Mouse (Mus musculus): ENCODE measurements around the gene Alk. TPM values are rescaled to one million over a fixed set of nuclear protein-coding genes. Genes with fewer than 3 reads are reported as not detected.

Gene Alk
- polyA plus RNA-seq, 1 experiment, result 0.25 TPM

GRCm38 (mm10) chr17:71955011-71955410 is 649.4 kb downstream of the Alk start:
- Histone ChIP-seq H3K27ac (ENCODE audit: insufficient read depth, low read length) (no peak overlapping the region), H3K4me3 (ENCODE audit: insufficient read depth, low read length) (no peak overlapping the region), H3K4me1 (ENCODE audit: control insufficient read depth, insufficient read depth, low read length) (no peaks in the 10 kb centered on the region)
- TF ChIP-seq POLR2A (IDR thresholded peaks at IDR 0.05; ENCODE audit: low read depth, low read length) (no peak), CTCF (IDR thresholded peaks at IDR 0.05; ENCODE audit: borderline replicate concordance, insufficient read depth, low read length) (no peak)

GRCm38 (mm10) chr17:71954217-71954844 is 650.1 kb downstream of the Alk start:
- TF ChIP-seq POLR2A (IDR thresholded peaks at IDR 0.05; ENCODE audit: low read depth, low read length) (no peak), CTCF (IDR thresholded peaks at IDR 0.05; ENCODE audit: borderline replicate concordance, insufficient read depth, low read length) (no peak)
- no peaks in the 10 kb centered on the region for H3K4me1 ChIP-seq (ENCODE audit: control insufficient read depth, insufficient read depth, low read length)
- no peak overlapping the region for H3K27ac ChIP-seq (ENCODE audit: insufficient read depth, low read length)
- no peak overlapping the region for H3K4me3 ChIP-seq (ENCODE audit: insufficient read depth, low read length)

DNA sequence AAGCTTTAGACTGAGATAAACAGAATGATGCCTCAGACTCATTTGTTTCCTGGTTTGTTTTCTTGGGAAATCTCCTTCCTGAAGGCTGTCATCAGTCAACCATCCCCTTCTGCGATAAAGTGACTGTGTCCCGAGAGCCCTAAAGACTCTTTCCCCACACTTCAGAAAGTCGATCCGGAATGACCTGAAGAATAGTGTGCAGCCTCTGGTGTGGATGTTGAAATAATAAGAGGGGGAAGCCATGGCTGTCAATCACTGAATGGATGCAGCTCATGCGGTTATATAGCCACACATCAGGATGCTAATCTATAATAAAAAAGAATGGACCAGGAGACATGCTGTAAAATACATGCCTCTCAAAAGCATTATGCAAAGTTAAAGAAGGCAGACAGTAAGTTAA is 653.5 kb downstream of the Alk start:
- Histone ChIP-seq H3K27ac (ENCODE audit: insufficient read depth, low read length) (no peak overlapping the region), H3K4me1 (ENCODE audit: control insufficient read depth, insufficient read depth, low read length) (no peaks in the 10 kb centered on the region; the same call in 1 of the 2 replicates), H3K4me3 (ENCODE audit: insufficient read depth, low read length) (no peak overlapping the region)
- TF ChIP-seq CTCF (IDR thresholded peaks at IDR 0.05; ENCODE audit: borderline replicate concordance, insufficient read depth, low read length) (no peak), POLR2A (IDR thresholded peaks at IDR 0.05; ENCODE audit: low read depth, low read length) (no peak)

- Histone ChIP-seq H3K4me1 (ENCODE audit: control insufficient read depth, insufficient read depth, low read length) (no peaks in the 10 kb centered on the region; the same call in 1 of the 2 replicates), H3K4me3 (ENCODE audit: insufficient read depth, low read length) (no peak overlapping the region), H3K27ac (ENCODE audit: insufficient read depth, low read length) (no peak overlapping the region)
- no peak for TF ChIP-seq CTCF (IDR thresholded peaks at IDR 0.05; ENCODE audit: borderline replicate concordance, insufficient read depth, low read length)
- TF ChIP-seq POLR2A (IDR thresholded peaks at IDR 0.05; ENCODE audit: low read depth, low read length), result no peak
Observed at GRCm38 (mm10) chr17:71948687-71949086, 655.7 kb downstream of the Alk start.

DNA sequence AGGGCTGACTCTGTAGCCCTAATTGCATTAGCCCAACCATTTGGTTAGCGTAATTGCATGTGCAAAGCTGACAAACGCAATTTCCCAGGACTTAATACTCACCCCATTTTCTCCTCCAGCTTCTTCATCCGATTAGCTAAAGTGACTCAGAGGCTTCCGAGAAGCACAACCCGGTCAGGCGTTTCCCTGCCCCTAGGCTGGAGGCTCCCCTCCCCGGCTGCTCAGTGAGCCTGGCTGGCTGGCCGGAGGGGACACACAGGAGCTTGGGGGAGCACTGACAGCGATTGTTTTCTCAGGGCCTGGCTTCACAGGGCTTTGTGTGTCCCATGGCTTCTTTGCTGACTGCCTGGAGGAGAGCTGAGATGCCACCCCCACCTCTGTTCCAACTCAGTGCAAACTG is 657.0 kb downstream of the Alk start:
- Histone ChIP-seq H3K4me3 (ENCODE audit: insufficient read depth, low read length) (no peak overlapping the region), H3K4me1 (ENCODE audit: control insufficient read depth, insufficient read depth, low read length) (no peaks in the 10 kb centered on the region; the same call in 1 of the 2 replicates), H3K27ac (ENCODE audit: insufficient read depth, low read length) (no peak overlapping the region)
- no peak for TF ChIP-seq POLR2A (IDR thresholded peaks at IDR 0.05; ENCODE audit: low read depth, low read length)
- TF ChIP-seq CTCF (IDR thresholded peaks at IDR 0.05; ENCODE audit: borderline replicate concordance, insufficient read depth, low read length), result no peak

GRCm38 (mm10) chr17:71944020-71944419 is 660.4 kb downstream of the Alk start:
- Histone ChIP-seq H3K4me1 (ENCODE audit: control insufficient read depth, insufficient read depth, low read length) (no peaks in the 10 kb centered on the region; the same call in 1 of the 2 replicates), H3K27ac (ENCODE audit: insufficient read depth, low read length) (no peak overlapping the region), H3K4me3 (ENCODE audit: insufficient read depth, low read length) (no peak overlapping the region)
- TF ChIP-seq POLR2A (IDR thresholded peaks at IDR 0.05; ENCODE audit: low read depth, low read length) (no peak), CTCF (IDR thresholded peaks at IDR 0.05; ENCODE audit: borderline replicate concordance, insufficient read depth, low read length) (no peak)

DNA sequence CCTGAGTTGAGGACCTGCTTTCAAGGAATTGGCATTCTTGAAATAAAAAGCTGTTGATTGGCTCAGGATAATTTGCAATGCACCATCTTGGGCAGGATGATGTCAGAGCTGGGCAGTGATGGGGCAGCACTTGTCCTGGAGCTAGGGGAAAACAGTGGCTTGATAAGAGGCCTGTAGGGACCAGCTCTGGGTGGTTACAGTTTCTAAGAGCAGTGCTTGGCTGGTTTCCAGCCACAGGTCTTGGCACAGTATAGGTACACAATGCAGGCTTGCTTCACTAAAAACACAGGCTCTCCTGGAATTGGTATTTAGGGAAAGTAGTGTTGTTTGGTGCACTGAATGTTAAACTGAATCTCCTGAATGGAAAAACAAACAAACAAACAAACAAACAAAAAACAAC is 662.4 kb downstream of the Alk start:
- no peak overlapping the region for H3K4me3 ChIP-seq (ENCODE audit: insufficient read depth, low read length)

GRCm38 (mm10) chr17:71941436-71941835 is 663.0 kb downstream of the Alk start:
- H3K4me1 ChIP-seq (ENCODE audit: control insufficient read depth, insufficient read depth, low read length), result no peaks in the 10 kb centered on the region; the same call in 1 of the 2 replicates
- H3K27ac ChIP-seq (ENCODE audit: insufficient read depth, low read length), result no peak overlapping the region
- no peak overlapping the region for H3K4me3 ChIP-seq (ENCODE audit: insufficient read depth, low read length)
- TF ChIP-seq CTCF (IDR thresholded peaks at IDR 0.05; ENCODE audit: borderline replicate concordance, insufficient read depth, low read length), result no peak
- TF ChIP-seq POLR2A (IDR thresholded peaks at IDR 0.05; ENCODE audit: low read depth, low read length), result no peak

More for the DNA sequence above, 662.4 kb downstream of the Alk start:
- TF ChIP-seq CTCF (IDR thresholded peaks at IDR 0.05; ENCODE audit: borderline replicate concordance, insufficient read depth, low read length) (no peak), POLR2A (IDR thresholded peaks at IDR 0.05; ENCODE audit: low read depth, low read length) (no peak)
- Histone ChIP-seq H3K27ac (ENCODE audit: insufficient read depth, low read length) (no peak overlapping the region), H3K4me1 (ENCODE audit: control insufficient read depth, insufficient read depth, low read length) (no peaks in the 10 kb centered on the region; the same call in 1 of the 2 replicates)

GRCm38 (mm10) chr17:71936681-71937080 is 667.7 kb downstream of the Alk start:
- no peak overlapping the region for H3K4me3 ChIP-seq (ENCODE audit: insufficient read depth, low read length)
- TF ChIP-seq CTCF (IDR thresholded peaks at IDR 0.05; ENCODE audit: borderline replicate concordance, insufficient read depth, low read length), result no peak
- TF ChIP-seq POLR2A (IDR thresholded peaks at IDR 0.05; ENCODE audit: low read depth, low read length), result no peak
- H3K4me1 ChIP-seq (ENCODE audit: control insufficient read depth, insufficient read depth, low read length), result no peaks in the 10 kb centered on the region
- no peak overlapping the region for H3K27ac ChIP-seq (ENCODE audit: insufficient read depth, low read length)

DNA sequence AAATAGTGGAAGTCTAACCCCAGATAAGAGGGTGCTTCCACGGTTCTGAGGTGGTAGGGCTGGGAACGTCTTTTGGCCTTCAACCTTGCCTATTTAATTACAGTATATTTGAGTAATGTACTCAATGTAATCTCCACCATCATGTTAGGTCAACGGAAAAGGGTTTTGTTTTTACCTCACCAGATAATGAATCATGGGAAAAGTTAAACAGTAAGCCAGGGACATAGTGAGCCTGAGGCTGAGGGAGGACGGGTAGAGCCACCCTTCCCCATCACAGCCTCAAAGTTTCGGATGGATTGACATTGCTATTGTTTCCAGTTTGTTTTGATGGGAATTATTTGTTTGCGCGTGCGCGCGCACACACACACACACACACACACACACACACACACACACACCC is 668.6 kb downstream of the Alk start:
- no peak for TF ChIP-seq CTCF (IDR thresholded peaks at IDR 0.05; ENCODE audit: borderline replicate concordance, insufficient read depth, low read length)
- no peak for TF ChIP-seq POLR2A (IDR thresholded peaks at IDR 0.05; ENCODE audit: low read depth, low read length)
- no peaks in the 10 kb centered on the region for H3K4me1 ChIP-seq (ENCODE audit: control insufficient read depth, insufficient read depth, low read length)
- no peak overlapping the region for H3K4me3 ChIP-seq (ENCODE audit: insufficient read depth, low read length)
- no peak overlapping the region for H3K27ac ChIP-seq (ENCODE audit: insufficient read depth, low read length)
